Mouse (Mus musculus) stomach, postnatal 0 days (tissue): ENCODE data around the gene Smim22.

Source experiments
- CTCF ChIP-seq: IDR thresholded peaks from 2 replicates; pipeline ENCODE4 v1.5.1; 2016; ENCODE audit warnings: antibody characterized with exemption, low read depth, mild to moderate bottlenecking, moderate library complexity
- EP300 ChIP-seq: optimal IDR thresholded peaks from 2 replicates; pipeline ENCODE3; 2016; ENCODE audit warnings: antibody characterized with exemption

DNA sequence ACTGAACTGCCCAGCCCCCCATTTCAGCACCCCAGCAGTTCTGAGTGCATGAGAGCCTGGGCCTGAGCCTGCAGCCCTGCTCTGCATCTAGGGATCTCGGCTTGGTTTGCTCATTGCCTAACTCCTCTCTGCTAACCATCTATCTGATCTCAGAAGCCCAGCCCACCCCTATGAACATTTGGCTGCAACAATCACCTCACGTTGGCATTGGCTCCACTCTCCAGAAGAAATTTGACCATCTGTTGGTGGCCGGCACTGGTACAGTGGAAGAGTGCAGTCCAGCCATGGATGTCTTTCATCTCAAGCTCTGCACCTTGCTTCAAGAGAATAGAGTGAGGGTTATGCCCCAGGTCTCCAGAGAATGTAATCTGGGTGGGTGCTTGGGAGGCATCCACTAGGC lies 49.6 kb upstream of the Smim22 start:
- TF ChIP-seq CTCF, result no peak
- TF ChIP-seq EP300, result no peak
